Mouse (Mus musculus): ENCODE results near the gene Pigw. TPM values are rescaled to one million over a fixed set of nuclear protein-coding genes. Genes with fewer than 3 reads are reported as not detected.

The Pigw gene
- polyA plus RNA-seq (2021; fragmentation: Nextera tagmentation): 1.2 and 1.4 TPM in 2 replicates
- long read RNA-seq, experiment 1, partial matches to known transcripts: 0 of 4 reads
- long read RNA-seq, experiment 1, other reads (novel, unspliced or antisense): 1 of 4 reads
- long read RNA-seq, experiment 2, partial matches to known transcripts: 0 of 2 reads
- long read RNA-seq, experiment 2, other reads (novel, unspliced or antisense): 0 of 2 reads

DNA sequence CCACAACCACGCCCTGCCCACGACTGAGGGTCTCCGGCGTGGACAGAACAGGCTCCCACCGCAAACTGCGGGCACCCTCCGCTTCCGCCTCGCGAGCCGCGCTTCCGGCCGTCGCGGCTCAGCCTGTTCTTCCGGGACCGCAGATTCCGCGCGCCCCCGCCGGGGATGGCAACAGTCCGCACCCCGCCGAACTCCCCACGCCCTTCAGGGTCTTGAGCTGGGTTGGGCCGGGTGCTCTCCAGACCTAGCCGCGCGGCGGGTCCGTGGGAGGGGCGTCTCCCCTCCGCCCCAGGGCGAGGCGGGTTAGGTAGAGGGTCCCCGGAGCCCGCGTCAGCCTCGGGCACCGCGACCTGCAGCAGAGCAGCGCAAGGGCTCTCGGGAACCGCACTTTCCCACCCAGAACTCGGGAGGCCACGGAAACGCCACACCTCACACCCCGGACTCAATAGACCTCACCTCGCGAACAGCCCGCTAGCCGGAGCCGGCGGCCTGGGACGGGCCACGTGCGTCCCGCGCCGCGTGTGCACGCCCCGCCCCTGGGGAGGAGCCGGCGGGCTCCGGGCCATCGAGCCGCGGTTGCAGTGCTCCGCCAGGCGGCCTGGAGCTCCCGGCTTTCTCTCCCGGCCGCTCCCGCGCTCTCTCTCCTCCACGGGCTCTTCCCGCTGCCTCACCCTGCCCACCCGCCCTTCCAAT lies at the start of gene Pigw, which contains the start of gene Myo19:
TSS of gene Pigw (minus strand) at position 514 of the 693 bp plus-strand sequence.
TSS of gene Myo19 (plus strand) at position 377 of the 693 bp plus-strand sequence.

DNA sequence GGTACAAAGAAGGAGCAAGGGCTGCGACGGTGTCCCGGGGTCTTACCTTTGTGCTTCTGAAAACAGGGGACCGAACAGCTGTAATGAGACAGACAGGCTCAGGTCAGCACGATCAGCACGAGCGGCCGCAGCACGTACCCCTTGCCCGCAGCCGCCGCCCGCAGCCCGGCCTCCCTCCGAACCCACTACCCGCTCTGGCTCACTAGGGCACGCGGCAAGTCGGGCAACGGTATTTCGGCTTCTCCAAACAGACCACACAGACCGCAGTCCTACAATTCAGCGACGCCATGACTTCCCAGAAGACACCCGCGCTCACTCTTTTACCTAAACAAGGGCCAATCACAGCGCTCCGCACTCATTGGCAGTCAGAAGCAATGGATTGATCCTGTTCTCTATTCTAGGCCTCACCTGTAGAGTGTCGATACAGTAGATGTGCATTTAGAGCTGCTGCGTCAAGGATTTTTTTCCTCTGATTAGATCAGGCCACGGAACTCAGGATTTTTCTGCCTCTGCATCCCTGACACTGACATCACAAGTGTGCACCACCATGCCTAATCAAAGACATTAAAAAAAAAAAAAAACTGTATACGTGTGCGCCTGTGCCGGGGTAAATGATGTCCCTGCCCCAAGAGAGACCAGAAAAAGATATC lies 36.1 kb upstream of the Pigw start, which contains the start of gene Znhit3:
TSS of gene Znhit3 (minus strand) at position 314 of the 650 bp plus-strand sequence.

DNA sequence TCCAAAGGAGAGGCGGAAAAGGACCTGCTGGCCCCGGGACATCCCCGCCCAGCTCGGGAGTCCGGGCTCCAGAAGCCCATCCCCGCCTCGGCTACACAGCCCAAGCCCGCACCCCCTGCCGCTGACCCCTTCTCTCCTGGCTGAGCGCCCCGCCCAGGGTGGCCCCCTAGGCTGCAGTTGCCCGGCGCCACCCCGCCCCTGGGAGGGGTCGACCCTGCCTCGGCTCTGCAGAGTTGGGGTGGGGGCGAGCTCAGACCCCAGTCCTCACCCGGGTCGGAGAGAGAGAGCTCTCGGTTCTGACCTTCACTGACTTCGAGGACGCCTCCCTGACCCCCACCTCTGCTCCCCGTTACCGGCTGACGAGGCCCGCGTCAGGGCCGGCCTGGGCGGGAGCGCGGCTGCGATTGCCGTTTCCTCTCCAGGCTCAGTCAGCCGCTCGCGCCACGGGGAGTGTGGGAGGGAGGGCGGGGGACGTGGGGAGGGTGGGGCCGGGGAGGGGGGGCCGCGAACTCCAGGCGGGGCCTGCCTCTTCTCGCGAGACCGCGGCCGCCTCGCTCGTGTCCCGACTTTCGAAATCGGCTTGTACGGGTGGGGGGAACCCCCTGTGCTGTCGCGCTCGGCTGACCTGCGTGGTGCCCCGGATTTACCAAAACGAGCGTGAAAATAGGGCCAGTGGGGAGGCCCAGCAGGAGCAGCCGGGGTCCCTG lies 9.6 kb downstream of the Pigw start, which contains the start of gene Ggnbp2:
TSS of gene Ggnbp2 (minus strand) at position 481 of the 707 bp plus-strand sequence.

DNA sequence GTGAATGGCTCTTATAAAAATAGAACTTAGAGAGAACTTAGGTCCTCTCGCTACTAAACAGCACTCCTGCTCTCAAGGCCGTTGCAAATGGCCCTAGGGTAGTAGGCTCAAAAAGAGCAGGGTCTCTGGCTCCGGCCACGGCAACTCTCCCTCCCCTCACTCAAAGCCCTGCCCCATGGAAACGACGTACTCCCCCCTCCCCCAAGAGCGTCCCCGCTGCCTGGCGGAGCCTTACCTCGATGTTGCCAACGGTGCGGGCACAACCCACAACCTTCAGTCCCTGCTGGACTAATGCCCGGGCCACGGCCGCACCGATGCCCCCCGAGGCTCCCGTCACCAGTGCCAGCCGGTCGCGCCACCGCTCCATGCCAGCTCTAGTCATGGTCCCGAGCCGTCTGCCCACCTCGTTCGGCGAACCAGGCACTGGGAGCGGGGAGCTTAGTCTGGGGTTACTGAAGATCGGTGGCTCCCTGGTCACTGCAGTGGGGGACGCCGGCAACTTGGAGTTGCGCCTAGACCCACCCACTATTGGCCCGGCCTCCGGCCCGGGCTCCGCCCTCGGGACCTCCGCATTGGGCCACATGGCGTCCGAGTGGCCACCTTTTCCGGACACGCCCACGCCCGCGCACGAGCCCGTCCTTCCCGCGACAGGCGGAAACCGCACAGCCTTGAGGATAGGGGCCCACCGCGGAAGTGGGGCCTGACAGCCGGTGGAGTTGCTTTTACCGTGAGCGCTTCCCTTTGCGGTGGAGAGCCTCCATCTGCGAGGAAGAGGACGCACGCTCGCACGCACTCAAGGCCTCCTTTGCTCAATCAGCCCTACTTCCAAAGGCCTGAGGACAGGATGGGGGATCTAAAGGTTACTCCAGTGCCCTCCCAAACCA lies 51.3 kb downstream of the Pigw start, which contains the start of gene Dhrs11:
TSS of gene Dhrs11 (minus strand) at position 479 of the 884 bp plus-strand sequence.

Small RNA genes lying within 50 kb of the gene (microRNA-seq; reads per million reads assigned to microRNA genes)
- not detected for gene Gm23564

Other genes with a start within 250 kb of the Pigw start
- gene Mrm1, start 60.8 kb downstream of the Pigw start, polyA plus RNA-seq (2021; fragmentation: Nextera tagmentation): 7.1 and 9.0 TPM in 2 replicates
- 3.9 and 4.3 TPM in 2 replicates for gene Dhrs11, start 51.3 kb downstream of the Pigw start, polyA plus RNA-seq (2021; fragmentation: Nextera tagmentation)
- 81.3 and 88.4 TPM in 2 replicates for gene Ggnbp2, start 9.5 kb downstream of the Pigw start, polyA plus RNA-seq (2021; fragmentation: Nextera tagmentation)
- 0.55 and 0.68 TPM in 2 replicates for gene Myo19, start 137 bp downstream of the Pigw start, polyA plus RNA-seq (2021; fragmentation: Nextera tagmentation)
- gene Znhit3, start 36.1 kb upstream of the Pigw start, polyA plus RNA-seq (2021; fragmentation: Nextera tagmentation): 90.2 and 91.0 TPM in 2 replicates
- gene Car4, start 77.5 kb upstream of the Pigw start, polyA plus RNA-seq (2021; fragmentation: Nextera tagmentation): 66.6 and 82.3 TPM in 2 replicates